Mouse (Mus musculus): Measurements from ENCODE around the gene Obscn.

- TF ChIP-seq CTCF (IDR thresholded peaks at IDR 0.05; ENCODE audit: low read depth, low read length) (no peak), GATA1 (IDR thresholded peaks at IDR 0.05; ENCODE audit: borderline replicate concordance, low read length) (no peak), POLR2AphosphoS5 (IDR thresholded peaks at IDR 0.05; ENCODE audit: insufficient replicate concordance, low read depth, low read length) (no peak)
Observed at GRCm38 (mm10) chr11:59068922-59069321, 67.3 kb downstream of the Obscn start.
